Mouse (Mus musculus) liver, embryonic 14.5 days (tissue): ENCODE data around the gene Pou3f1. TPM values are rescaled to one million over a fixed set of nuclear protein-coding genes. Genes with fewer than 3 reads are reported as not detected.

Source experiments
- ATAC-seq: fragments of 200-750 bp; cut with Nextera tagmentation; 2 replicates; pipeline ENCODE4 v1.8.0; 2017; ENCODE audit warnings: moderate number of reproducible peaks, mild to moderate bottlenecking, moderate library complexity; ENCODE audit not compliant: insufficient read depth
- DNase-seq, 3 experiments: peaks; one replicate each; pipeline ENCODE4 v3.0.0-alpha.2; 2012 to 2013; ENCODE audit warnings: low read depth in 3 of 3, low spot score in 3 of 3
- H3K27ac ChIP-seq: fragments of 300-500 bp; sonication (generic); 2 replicates; pipeline ENCODE4 v1.5.1; 2014; ENCODE audit warnings: moderate library complexity, mild to moderate bottlenecking, control low read depth, inconsistent platforms
- H3K27me3 ChIP-seq: fragments of 300-500 bp; sonication (generic); 2 replicates; pipeline ENCODE4 v1.6.1; 2014; ENCODE audit warnings: mild to moderate bottlenecking, low read length, moderate library complexity; ENCODE audit not compliant: control insufficient read depth, insufficient read depth
- H3K36me3 ChIP-seq: fragments of 300-500 bp; sonication (generic); replicated peaks from 2 replicates; pipeline ENCODE4 v1.6.1; 2014; ENCODE audit warnings: low read depth; ENCODE audit not compliant: control insufficient read depth, insufficient read depth
- H3K4me1 ChIP-seq, 2 experiments: fragments of 200-500 bp in 1 of 2; fragments of 300-500 bp in 1 of 2; sonication (generic) in 1 of 2; replicated peaks; 2 replicates each; pipeline ENCODE4 v1.6.1; 2012 to 2014; ENCODE audit warnings: antibody characterized with exemption in 1 of 2, inconsistent platforms in 1 of 2, low read length in 1 of 2; ENCODE audit not compliant: control insufficient read depth in 2 of 2, insufficient read depth in 2 of 2
- H3K4me2 ChIP-seq: fragments of 300-500 bp; sonication (generic); 2 replicates; pipeline ENCODE4 v1.6.1; 2014; ENCODE audit warnings: low read depth, mild to moderate bottlenecking, control low read depth, moderate library complexity
- H3K4me3 ChIP-seq, 2 experiments: fragments of 200-500 bp in 1 of 2; fragments of 300-500 bp in 1 of 2; sonication (generic) in 1 of 2; 2 replicates each; pipeline ENCODE4 v1.5.1; 2012 to 2014; ENCODE audit warnings: low read depth in 2 of 2, low read length in 2 of 2, mild to moderate bottlenecking in 2 of 2, control low read depth in 1 of 2, inconsistent platforms in 1 of 2, moderate library complexity in 1 of 2; ENCODE audit not compliant: insufficient read depth in 1 of 2
- H3K9ac ChIP-seq: fragments of 300-500 bp; sonication (generic); replicated peaks from 2 replicates; pipeline ENCODE4 v1.6.1; 2014; ENCODE audit warnings: mild to moderate bottlenecking, control low read depth, moderate library complexity
- H3K9me3 ChIP-seq: fragments of 300-500 bp; sonication (generic); 2 replicates; pipeline ENCODE4 v1.6.1; 2016; ENCODE audit warnings: low read length, mixed read lengths; ENCODE audit not compliant: control insufficient read depth
- CTCF ChIP-seq: IDR thresholded peaks from 2 replicates; pipeline ENCODE4 v1.5.1; 2016; ENCODE audit warnings: antibody characterized with exemption, low read depth, control low read depth
- EP300 ChIP-seq: IDR thresholded peaks from 2 replicates; pipeline ENCODE4 v1.6.1; 2016; ENCODE audit warnings: antibody characterized with exemption, low read depth
- WGBS: fragments of 180-500 bp; shearing (Covaris S2); extraction: QIAGEN DNeasy Blood & Tissue Kit; methylation state at CpG from one replicate; pipeline ENCODE4 v1.1.7; 2014; ENCODE audit not compliant: insufficient replicate concordance; 5-methylcytosine and 5-hydroxymethylcytosine counted together
- polyA plus RNA-seq, 2 experiments: library from polyadenylated mRNA; depleted of rRNA in 1 of 2; stranded (reverse) in 1 of 2; unstranded in 1 of 2; fragments of >200 nt; fragmentation: Nextera tagmentation in 1 of 2; extraction: Ambion mirVana in 1 of 2; gene quantifications; 2 replicates each; pipeline versions ENCODE4 v1.2.1 to v1.2.3; 2012 to 2014

Pou3f1 gene
- polyA plus RNA-seq, 2 experiments, result 0.01 TPM; not detected in 1

DNA sequence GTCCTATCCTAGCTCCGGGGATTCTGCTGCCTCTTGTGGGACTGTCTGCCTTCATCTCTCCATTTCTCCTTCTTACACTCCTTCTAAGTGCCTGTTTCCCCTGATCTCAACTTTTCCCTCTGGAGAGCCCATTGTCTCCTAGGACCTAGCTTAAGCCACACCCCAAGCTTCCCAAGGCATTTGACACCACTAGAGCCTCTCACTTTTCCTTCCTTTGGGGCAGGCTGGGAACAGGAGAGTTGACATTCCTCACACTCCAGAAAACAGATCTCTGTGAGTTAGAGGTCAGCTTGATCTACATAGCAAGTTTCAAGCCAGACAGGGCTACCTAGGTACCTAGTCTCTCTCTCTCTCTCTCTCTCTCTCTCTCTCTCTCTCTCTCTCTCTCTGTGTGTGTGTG, 42.4 kb upstream of the Pou3f1 start:
- Histone ChIP-seq H3K9ac (no peak overlapping the region), H3K4me3 (no peak overlapping the region), H3K36me3 (no peaks in the 10 kb centered on the region), H3K27ac (no peak overlapping the region), H3K4me1 (peaks cover 4 to 6% of the 10 kb centered on the region in 2 experiments), H3K4me2 (no peak overlapping the region), H3K9me3 (no peaks in the 10 kb centered on the region), H3K27me3 (peaks cover 34% of the 10 kb centered on the region)
- DNase-seq (no peak), ATAC-seq (no peak)
- no peak for TF ChIP-seq CTCF
- no peak for TF ChIP-seq EP300
- WGBS, result 7% methylated on average over 1 of the region's 1 CpGs

DNA sequence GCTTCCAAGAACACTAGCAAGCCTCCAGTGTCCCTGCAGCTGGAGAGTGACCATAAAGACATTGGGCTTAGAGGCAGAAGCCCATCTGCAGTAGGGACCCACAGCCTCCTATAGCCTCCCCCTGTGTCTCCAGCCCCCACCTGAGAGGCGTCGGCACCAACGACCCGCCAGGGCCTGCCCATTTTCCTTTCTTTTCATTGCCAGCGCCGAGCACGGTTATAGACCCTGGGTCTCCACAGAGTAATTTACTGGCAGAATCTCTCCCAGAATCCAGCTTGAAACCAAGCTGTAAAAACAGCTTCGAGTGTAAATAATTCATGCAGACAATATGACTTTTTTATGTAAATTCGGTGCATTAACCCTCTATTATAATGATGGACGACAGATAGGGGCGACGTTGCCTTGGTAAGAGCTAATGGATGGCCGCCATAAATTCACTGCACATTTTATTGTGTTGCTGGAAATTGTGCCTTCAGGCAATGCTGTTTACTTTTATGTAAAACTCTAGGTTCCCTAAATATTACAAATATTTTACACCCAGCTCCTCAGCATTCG, 41.1 kb upstream of the Pou3f1 start:
- WGBS, result 49% methylated on average over 14 of the region's 14 CpGs

DNA sequence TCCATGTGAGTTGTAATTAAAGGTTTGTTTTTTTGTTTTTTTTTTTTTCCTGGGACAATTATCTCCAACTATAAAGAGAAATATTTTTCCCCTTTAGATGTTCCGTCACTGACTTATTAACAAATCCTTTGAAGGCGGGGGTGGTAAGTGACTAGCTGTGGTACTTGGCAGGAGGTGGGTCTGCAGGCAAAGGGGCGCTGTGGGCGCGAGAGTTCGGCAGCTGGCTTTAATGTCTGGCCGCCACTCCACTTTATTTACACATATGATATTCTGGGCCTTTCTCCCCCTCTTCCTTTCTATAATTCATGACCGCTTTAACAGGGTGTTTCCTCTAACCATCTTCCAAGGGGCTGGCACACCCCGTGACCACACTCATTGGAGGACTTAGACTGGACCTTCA, 40.6 kb upstream of the Pou3f1 start:
- Histone ChIP-seq H3K9me3 (no peaks in the 10 kb centered on the region), H3K27ac (no peak overlapping the region), H3K27me3 (peaks cover 34% of the 10 kb centered on the region), H3K4me2 (no peak overlapping the region), H3K36me3 (no peaks in the 10 kb centered on the region), H3K4me1 (peaks cover 0 to 2% of the 10 kb centered on the region in 2 experiments; a peak in 2 of 4 replicates), H3K9ac (no peak overlapping the region), H3K4me3 (no peak overlapping the region)
- DNase-seq (no peak), ATAC-seq (no peak)
- no peak for TF ChIP-seq EP300
- no peak for TF ChIP-seq CTCF
- WGBS, result 64% methylated on average over 9 of the region's 9 CpGs

More for the DNA sequence above, 41.1 kb upstream of the Pou3f1 start:
- H3K4me3 ChIP-seq, result no peak overlapping the region
- no peak overlapping the region for H3K4me2 ChIP-seq
- no peak for ATAC-seq
- H3K27ac ChIP-seq, result no peak overlapping the region
- H3K36me3 ChIP-seq, result no peaks in the 10 kb centered on the region
- no peaks in the 10 kb centered on the region for H3K9me3 ChIP-seq
- H3K4me1 ChIP-seq, result peaks cover 0 to 2% of the 10 kb centered on the region in 2 experiments; a peak in 2 of 4 replicates
- TF ChIP-seq CTCF, result no peak
- TF ChIP-seq EP300, result no peak
- no peak for DNase-seq
- H3K27me3 ChIP-seq, result peaks cover 34% of the 10 kb centered on the region
- H3K9ac ChIP-seq, result no peak overlapping the region

DNA sequence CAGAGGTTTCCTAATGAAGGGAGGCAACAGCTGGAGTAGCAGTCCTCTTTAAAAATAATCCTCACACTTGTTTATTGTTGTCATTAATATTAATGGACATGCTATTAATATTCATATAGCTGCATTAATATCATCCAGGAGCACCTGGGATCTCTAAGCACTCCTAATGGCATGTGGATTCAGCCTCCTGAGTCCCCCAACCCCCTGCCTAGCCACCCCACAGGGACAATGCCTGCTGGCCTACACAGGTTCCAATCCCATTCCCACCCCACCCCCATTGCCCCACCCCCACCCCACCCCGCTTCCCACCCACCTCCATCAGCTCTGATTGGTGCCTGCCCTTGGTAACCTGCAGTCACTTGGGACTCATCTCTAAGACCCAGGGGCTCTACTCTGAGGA, 40.0 kb upstream of the Pou3f1 start:
- Histone ChIP-seq H3K4me2 (no peak overlapping the region), H3K9ac (no peak overlapping the region), H3K4me3 (no peak overlapping the region), H3K36me3 (no peaks in the 10 kb centered on the region), H3K4me1 (no peaks in the 10 kb centered on the region; a peak in 1 of 4 replicates), H3K27ac (no peak overlapping the region), H3K27me3 (peaks cover 34% of the 10 kb centered on the region), H3K9me3 (no peaks in the 10 kb centered on the region)
- TF ChIP-seq EP300, result no peak
- no peak for TF ChIP-seq CTCF
- no peak for ATAC-seq
- WGBS, result 43% methylated on average over 1 of the region's 1 CpGs
- no peak for DNase-seq

DNA sequence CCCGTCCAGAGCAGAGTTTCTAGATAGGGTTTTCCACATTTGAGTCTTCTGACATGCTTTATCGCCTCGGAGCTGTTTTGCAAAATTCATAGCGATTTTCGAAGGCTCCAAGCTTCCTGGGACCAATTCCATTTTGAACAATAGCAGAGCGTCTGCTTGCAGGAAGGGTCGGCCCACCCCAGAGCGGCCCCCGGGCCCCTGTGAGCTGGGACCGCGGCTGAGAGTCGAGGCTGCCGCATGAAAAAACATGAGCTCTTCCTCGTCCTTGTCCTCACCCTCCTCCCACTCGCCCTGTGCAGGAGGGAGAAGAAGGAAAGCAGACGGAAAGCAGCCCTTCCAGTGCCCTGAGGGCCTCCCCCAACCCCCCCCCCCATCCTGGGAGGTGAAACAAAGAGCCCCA, 38.0 kb upstream of the Pou3f1 start:
- TF ChIP-seq EP300, result no peak
- TF ChIP-seq CTCF, result no peak
- peaks cover 34% of the 10 kb centered on the region for H3K27me3 ChIP-seq
- no peaks in the 10 kb centered on the region for H3K36me3 ChIP-seq
- WGBS, result 15% methylated on average over 16 of the region's 16 CpGs
- no peak overlapping the region for H3K9ac ChIP-seq
- ATAC-seq (no peak), DNase-seq (no peak)
- H3K4me1 ChIP-seq, result no peaks in the 10 kb centered on the region
- H3K9me3 ChIP-seq, result no peaks in the 10 kb centered on the region
- H3K4me2 ChIP-seq, result no peak overlapping the region
- H3K4me3 ChIP-seq, result no peak overlapping the region
- no peak overlapping the region for H3K27ac ChIP-seq
